Mouse (Mus musculus): ENCODE data around the gene Actbl2.

Gene Actbl2

DNA sequence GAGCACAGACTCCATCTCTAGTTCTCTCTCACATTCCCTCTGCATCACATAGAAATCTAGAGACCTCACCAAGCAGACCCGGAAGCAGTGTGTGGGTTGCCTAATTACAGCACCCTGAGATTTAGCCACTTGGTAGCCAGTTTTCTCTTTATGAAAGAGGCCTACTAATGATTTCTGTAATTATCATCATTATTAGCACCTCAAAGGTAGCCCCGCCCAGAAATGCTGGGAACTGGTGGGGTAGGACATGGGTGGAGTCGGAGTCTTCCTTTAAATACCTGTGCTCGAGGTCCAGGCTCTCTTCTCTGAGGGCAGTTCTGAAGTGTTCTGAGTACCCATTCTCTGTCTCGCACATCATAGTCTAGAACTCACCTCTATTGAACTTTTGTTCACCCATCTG, at the start of gene Actbl2:
Actbl2 (plus strand) TSS at position 301 of the 400 bp plus-strand sequence.
- no peak for DNase-seq (ENCODE audit: low spot score)

DNA sequence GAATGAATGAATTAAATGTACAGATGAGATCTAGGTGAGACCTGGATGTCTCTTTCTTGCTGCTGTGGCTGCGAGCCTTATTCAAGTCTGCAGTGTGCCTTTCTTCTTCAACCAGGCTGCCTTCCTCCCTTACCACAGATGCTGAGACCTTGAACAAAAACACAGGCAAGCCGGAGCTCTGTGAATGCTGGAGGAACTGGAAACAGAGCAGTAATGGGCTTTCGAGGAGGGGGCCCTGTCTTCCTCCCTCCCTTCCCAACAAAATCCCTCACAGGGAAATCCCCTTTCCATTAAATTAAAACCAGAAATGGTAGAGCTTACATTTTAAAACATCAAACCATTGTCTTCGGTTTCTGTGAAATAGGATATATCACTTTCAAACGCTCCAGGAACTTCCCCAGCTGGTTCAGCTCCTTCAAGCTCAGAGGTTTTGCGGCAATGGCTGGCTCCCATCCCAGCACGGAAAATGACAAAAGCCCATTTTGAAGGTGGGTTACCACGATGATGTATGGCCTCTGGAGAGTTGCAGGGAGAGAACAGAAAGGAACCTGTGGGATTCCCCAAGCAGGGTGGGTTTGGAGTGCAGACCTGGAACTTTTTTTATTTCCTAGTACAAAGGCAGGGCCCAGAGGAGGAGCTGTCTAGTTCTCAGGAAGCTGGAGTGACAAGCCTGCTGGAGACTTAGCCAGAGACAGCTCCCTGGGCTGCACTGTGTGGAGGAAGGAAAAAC, 44.0 kb upstream of the Actbl2 start:
- DNase-seq (ENCODE audit: low spot score): no peak

DNA sequence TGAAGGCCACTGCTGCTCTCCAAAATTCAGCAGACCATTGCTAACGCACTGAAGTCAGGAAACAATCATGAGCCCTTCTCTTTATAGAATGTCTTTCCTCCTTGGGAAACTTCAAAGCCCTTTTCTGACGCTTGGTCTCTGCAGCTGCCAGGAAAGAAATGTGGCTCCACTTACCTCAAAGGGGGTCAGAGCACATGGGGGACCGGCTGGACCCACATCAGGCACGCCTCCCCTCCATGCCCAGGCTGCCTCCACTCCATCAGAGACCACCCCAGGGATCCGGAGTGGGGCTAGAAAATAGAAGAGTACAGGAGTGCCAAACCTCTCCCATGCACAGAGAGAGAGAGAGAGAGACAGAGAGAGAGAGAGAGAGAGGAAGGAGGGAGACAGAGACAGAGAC, 26.0 kb upstream of the Actbl2 start:
- DNase-seq (ENCODE audit: low spot score): no peak

DNA sequence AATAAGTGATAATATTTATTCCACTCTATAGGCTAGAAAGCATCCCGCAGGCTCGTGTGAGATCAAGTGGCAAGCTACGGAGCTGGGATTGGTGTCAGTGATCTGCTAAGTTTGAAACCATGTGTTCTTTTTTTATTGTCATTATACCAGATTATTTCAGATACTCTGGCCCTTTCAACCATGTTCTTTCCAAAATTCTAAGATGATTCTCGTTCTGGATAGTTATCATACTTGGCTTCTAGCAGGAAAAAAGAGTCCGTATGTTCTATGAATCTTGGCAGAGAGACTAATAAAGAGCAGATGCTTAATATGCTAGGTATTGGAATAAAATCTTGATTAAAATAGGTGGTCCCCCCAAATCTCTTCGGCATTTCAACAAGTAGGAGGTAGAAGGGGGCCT, 25.3 kb upstream of the Actbl2 start:
- DNase-seq (ENCODE audit: low spot score): no peak

DNA sequence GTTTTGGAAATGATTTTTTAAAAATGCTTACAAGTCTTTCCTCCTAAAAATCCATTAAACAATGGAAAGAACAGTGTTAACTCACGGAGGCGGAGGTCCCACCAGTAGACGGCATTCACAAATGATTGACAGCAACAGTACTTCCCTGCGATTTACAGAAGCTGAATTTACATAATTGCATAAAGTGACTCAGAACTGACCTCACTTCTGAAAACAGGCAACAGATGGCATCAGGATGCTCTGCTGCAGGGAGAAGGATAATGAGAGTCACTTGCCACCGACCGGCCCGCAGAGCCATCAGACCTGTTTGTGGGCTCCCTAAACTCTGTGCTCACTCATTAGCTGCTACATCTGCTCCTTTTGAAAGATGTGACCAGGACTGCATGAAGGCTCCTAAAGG, 22.4 kb upstream of the Actbl2 start:
- no peak for DNase-seq (ENCODE audit: low spot score)

DNA sequence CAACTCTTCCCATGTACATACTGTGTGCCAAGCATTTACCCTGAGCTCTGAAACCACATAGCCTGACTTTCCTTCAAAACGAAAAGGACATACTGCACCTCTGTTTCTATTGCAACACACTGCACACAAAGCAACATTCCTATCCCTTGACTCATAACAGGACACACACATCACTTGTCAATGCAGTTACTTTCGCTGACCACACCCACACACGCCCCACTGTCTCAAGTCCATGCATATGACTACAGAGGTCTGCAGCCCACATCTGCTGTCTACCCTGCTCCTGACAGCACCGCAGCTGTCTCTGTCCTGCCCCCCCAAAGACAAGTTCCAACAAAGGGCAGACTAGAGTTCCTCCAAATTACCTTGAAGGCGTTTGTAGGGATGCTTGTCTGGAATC, 21.5 kb upstream of the Actbl2 start:
- DNase-seq (ENCODE audit: low spot score): peak; percentile 36

DNA sequence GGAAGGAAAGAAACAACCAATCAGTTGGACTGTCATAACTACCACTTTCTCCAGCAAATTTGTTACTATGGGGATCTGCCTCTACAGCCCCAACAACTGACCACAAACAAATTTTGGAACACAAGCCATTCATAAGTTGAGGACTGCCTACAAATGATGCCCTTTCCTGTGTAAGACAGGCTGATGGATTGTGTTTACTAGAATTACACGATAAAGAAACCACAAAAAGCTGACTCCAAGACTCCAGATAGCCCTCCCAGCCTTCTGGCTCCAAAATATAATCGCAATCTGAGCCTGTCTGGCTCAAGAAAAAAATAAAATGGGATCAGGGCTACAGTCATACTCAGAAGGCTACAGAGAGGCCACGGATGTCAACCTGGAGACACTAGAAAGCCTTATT, 20.2 kb upstream of the Actbl2 start:
- DNase-seq (ENCODE audit: low spot score): no peak

DNA sequence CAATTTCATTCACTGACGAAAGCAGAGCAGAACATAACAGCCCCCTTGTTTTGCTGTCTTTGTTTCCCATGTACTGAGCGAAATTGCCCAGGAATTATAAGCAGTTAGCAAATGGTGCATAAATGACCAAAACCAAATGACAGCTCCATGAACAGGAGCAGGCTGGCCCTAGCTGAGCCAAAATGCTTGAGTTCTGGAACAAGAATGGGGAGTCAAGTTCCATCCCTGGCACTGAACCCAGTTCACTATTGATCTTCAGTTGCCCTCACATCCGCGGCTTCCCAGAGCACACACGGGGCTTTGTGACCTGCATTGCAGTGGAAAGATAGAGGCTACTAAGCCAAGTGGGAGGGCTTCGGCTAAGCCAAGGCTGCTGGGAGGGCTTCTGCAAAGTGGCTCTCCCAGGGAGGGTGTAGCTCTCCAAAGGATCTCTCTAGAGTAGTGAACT, 19.1 kb upstream of the Actbl2 start:
- DNase-seq (ENCODE audit: low spot score): peak; percentile 26

DNA sequence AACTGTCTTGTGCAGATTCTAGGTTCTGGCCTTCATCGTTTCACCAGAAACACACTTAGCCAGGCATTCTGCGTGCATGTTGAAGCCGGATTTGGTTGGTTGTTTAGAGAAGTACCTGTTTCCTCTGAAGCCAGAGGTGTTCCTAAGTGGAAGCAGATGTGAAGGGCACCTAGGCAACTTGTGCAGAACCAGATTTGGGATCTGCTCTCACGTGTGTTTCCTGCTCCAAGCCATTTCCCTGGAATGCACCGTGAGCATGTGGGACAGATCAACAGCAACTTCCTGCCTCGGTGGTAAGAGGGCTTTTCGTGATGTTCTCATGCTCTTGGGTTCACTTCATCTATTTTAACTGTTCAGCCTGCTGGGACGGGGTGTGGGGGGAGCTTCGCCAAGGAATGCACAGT, 18.4 kb upstream of the Actbl2 start:
- DNase-seq (ENCODE audit: low spot score): no peak

DNA sequence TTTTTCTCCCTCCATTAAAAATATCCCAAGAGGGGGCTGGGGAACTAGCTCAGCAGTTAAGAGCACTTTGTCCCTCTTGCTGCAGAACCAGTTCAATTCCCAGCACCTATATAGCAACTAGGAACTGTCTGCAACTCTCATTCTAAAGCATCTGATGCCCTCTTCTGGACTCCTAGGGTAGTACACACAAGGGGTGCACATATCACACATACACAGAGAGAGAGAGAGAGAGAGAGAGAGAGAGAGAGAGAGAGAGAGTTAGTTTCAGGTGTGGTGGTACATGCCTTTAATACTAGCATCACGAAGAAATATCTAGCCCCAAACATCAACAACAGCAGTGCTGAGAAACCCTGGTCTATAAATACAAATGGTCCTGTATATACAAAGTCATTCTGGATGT, 17.5 kb upstream of the Actbl2 start:
- no peak for DNase-seq (ENCODE audit: low spot score)

DNA sequence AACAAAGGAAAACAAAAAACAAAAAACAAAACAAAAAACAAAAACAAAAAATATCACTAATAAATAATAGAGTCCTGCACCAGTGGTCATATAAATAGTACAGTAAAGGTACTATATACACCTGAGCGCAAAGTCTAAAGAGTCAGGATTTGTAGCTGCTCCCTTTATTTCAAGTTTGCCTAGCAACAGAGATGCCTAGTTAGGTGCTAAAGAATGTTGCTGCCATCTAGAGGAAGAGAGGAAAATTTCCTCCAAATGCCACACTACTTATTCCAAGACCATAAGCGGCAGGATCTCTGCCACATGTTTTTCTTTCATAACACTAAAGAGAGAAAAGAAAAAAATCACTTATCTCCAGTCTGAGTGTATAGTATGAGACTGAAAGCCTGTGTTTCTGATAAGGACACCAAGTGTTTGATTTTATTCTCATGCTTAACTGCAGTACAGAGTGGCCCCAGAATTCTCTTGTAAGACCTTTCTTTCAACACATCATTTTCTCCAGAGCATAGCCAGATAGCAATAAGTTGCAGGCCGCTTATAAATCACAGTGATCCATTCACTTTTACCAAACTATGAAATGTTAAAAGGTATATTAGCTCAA, 16.8 kb upstream of the Actbl2 start:
- DNase-seq (ENCODE audit: low spot score): no peak

DNA sequence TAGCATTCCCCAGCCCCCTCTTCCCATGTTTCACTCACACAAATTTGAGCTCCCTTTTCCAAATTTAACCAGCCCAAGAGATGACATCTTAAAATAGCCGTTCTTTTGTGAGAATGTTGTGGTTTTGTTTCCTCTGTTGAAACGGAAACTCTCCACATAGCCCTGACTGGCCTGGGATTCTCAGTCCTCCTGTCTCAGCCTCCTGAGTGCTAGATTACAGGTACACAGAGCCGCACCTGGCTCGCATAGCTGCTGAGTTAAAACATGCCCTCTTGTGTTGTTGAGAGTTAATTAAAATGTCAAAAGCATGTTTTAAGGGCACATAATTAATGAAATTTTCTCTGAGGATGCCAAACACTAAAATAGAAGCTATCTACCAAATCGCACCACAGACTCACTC, 3.7 kb upstream of the Actbl2 start:
- no peak for DNase-seq (ENCODE audit: low spot score)

DNA sequence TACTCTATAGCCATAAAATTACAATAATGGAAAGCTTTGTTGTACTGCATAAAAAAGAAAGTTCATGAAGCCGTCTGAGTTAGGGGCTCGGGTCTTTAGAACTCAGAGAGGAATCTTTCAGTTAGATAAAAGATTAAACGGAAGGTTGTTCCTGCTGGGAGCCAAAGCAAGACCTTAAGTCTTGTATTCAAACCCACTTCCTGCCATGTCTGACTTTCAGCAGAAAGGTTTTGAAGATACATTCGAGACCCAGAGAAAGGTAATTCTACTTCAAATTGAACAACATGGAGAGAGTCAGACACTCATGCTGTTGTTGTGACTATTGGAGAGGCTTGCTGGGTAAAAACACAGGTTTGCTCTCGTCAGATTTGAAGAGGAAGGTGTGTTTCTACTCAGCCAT, 3.0 kb upstream of the Actbl2 start:
- no peak for DNase-seq (ENCODE audit: low spot score)

DNA sequence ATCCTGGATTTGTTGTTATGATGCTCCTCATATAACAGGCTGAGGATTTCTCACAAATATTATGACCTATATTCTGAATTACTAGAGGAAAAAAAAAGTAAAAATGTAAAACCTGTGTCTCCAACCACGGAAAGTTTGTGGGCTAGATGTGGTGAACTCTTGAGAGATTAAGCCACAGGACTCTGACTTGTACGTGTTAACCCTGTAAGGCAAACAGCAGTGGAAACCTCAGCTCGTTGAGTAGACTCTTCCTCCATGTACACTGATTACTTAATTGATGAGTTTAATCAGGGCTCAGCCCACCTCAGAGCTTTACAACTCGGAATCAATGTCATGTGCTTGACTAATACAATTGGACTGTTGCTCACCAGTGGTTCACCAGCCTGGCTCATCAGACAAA, 3.2 kb downstream of the Actbl2 start:
- DNase-seq (ENCODE audit: low spot score): no peak

DNA sequence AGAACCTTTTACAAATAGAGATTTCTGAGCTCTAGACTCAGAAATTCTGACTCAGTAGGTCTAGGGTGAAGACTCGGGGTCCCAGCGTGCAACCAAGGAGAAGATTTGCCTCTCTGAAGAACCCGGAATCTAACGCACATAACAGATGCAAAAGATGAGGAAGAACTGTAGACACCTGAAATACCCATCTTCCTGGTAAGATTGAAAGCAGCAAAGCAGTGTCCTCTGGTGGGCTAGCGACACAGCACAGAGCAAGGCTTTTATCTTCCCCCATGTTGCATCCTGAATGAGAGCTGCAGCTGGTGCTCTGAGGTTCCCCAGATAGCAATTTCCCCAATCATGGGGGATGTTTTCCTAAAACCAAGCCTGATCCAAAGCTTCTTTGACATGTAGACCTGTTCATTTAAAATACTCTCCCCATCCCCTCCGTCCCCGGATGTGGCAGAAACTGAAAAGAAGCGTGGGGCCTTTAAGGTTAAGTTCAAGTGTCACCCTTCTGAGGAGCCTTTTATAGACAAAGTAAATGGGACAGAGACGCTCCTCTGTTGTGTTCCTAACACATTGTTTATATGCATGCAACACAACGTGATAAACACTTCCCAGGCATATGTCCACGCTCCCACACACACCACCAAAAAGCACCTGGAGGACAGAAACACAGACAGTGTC, 3.7 kb downstream of the Actbl2 start:
- no peak for DNase-seq (ENCODE audit: low spot score)

DNA sequence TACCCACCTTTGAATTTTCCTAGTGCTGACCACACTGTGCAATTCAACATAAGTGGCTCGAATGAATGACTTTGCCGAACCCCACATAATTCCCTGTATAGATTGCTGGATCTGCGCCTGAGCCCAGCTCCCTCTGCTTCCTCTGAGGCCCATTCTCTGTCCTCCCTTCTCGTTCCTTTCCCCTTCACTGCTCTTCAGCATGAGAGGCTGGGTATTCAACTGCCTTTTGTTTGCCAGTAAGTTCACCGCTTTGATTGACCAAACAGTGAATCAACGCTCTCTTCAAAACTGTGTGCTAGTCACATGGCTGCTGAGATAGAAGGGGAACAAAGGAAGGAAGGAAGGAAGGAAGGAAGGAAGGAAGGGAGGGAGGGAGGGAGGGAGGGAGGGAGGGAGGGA, 4.3 kb downstream of the Actbl2 start:
- no peak for DNase-seq (ENCODE audit: low spot score)

DNA sequence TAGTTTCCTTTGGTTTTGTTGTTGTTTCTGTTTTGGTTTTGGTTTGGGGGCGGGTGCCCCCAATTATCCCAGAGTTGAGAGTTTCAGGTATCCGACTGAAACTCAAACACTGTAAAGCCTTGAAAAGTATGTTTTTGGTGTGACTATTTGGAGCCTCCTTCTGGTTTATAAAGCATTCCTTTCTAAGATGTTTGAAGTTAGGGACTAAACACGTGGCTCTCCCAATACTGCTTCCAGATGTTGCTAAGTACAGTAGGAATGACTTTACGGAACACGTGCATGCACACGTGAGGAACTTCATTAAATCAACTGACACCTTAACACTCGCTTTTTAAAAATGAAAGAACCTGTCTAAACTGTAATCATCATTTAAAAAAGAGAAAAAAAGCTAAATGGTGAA, 4.9 kb downstream of the Actbl2 start:
- no peak for DNase-seq (ENCODE audit: low spot score)

DNA sequence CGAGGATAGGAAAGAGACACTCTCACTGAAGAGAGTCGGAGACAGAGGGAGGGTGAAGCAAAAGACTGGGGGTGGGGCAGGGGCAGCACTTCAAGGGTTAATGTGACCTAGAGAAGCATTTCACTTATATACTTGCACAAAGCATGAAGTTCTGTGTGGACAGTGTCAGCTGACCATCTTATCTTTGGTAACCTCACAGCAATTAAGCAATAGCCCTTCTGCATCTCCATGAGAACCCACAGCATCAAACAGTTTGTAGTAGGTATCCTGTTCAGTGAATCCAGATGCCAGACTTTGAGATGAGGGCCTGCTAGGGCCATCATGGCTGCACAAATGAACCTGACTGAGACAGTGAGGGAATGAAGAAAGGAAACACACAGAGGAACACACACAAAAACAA, 8.4 kb downstream of the Actbl2 start:
- DNase-seq (ENCODE audit: low spot score): no peak

DNA sequence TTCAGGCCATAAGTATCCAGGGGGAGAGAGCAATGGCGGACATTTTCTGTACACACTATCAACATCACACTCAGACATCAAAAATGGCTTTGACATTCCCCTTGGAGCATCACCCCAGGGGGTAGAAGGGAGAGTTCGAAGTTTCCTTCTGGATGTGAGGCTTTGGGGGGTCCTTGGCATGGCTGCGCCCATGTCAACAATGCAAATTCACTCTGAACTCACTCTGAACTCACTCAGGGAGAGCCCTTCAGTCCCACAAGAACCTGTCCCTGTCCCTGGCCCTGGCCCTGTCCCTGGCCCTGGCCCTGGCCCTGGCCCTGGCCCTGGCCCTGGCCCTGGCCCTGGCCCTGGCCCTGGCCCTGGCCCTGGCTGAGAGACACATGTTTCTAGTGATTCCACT, 8.9 kb downstream of the Actbl2 start:
- no peak for DNase-seq (ENCODE audit: low spot score)

DNA sequence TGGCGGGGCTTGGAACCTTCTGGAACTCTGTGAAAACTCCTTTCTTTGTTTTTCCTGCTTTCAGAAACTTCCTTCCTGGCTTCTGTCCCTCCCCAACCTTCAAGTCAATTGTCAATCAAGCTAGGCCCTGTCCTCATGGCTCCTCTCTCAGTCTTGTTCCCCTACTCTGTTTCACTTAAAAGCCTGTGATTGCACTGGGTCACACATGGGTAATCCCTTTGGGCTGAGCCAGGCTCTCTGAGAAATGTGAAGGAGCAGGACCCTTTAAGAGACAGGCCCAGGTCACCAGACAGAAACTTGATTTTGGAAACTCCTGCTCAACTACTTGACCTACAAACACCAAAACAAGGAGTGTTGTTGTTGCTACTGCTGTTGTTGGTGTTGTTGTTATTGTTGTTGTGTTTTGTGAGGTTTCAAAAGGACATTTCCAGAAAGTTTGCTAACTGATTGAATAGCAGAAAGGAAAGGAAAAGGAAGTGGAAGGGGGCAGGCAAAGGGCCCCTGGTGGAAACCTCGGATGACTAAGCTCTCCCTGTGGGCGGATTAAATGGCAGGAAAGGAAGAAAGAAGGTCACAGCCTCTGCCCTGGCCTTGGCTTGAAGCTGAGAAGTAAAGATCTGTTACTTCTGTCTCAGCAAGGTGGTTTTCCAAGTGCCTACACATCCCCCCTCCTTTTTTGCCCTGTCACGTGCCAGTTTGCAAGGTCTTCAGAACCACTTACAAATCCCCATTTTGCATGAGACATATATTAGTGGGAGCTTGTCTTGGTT, 10.6 kb downstream of the Actbl2 start:
- no peak for DNase-seq (ENCODE audit: low spot score)

DNA sequence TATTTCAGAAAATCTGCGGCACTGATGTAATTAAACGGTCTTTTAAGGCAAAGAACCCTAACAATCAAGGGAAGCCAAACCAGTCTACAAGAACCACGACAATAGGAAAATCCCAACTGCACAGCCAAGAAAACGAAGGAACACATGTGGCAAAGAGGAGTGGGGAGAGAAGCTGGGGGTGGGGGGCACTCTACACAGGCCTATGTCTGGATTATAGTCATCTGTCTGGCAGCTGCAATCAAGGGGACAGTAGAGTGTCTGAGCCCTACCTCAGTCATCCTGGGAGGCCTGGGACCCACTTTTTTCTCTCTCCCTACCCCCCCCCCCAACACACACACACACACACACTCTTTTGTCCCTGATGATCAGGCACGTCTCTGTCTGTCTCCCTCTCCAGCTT, 12.0 kb downstream of the Actbl2 start:
- no peak for DNase-seq (ENCODE audit: low spot score)

DNA sequence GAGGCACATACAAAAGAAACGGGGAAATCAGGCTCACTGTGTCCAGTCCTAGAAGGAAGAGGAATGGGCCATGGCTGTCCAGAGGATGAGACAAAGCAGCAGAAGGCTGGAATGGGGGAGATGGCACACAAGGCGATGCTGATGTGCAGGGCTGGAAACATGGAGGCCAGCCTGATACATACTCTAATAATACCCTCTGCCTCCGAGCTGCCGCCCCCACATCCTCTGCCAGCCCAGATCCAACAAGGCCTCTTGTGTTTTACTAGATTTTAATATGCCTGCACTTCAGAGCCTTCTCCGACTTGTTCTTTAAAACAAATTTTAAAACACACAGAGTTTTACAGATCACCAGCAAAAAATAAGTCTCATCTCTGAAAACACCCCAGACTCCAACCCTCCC, 14.2 kb downstream of the Actbl2 start:
- no peak for DNase-seq (ENCODE audit: low spot score)

Data from urinary bladder, postnatal 14 days (tissue).